Mouse (Mus musculus) CH12.LX (cell line): ENCODE measurements around the gene Siae. TPM values are rescaled to one million over a fixed set of nuclear protein-coding genes. Genes with fewer than 3 reads are reported as not detected.

ENCODE experiments used
- DNase-seq: peaks from one replicate; pipeline ENCODE4 v3.0.0-alpha.2; 2013; ENCODE audit errors: extremely low read depth
- H3K27ac ChIP-seq: 2 replicates; pipeline ENCODE4 v1.5.1; 2012; ENCODE audit warnings: low read depth, mild to moderate bottlenecking, control low read depth, moderate library complexity; ENCODE audit not compliant: insufficient read depth
- H3K27me3 ChIP-seq: replicated peaks from 2 replicates; pipeline ENCODE3; 2012; ENCODE audit warnings: inconsistent platforms
- H3K36me3 ChIP-seq, 2 experiments: replicated peaks in 1 of 2; 2 replicates each; pipeline versions ENCODE3 to v1.6.1; 2012; ENCODE audit warnings: inconsistent platforms in 1 of 2, low read length in 1 of 2, mild to moderate bottlenecking in 1 of 2, mixed read lengths in 1 of 2, moderate library complexity in 1 of 2; ENCODE audit not compliant: control insufficient read depth in 1 of 2, insufficient read depth in 1 of 2
- H3K4me1 ChIP-seq, 2 experiments: 2 replicates each; pipeline ENCODE4 v1.6.1; 2012; ENCODE audit warnings: inconsistent platforms in 1 of 2, moderate library complexity in 1 of 2; ENCODE audit not compliant: insufficient read depth in 2 of 2, control insufficient read depth in 1 of 2
- H3K4me2 ChIP-seq: 2 replicates; pipeline ENCODE4 v1.6.1; 2012; ENCODE audit warnings: low read depth, mild to moderate bottlenecking, control low read depth; ENCODE audit not compliant: poor library complexity, insufficient read depth, severe bottlenecking
- H3K4me3 ChIP-seq, 3 experiments: fragments of 150-350 bp in 1 of 3; sonication (generic) in 1 of 3; replicated peaks in 1 of 3; 2 replicates each; pipeline versions ENCODE3 to v1.5.1; 2011 to 2012; ENCODE audit warnings: low read depth in 2 of 3, low read length in 2 of 3, mild to moderate bottlenecking in 2 of 3, moderate library complexity in 2 of 3, control low read depth in 1 of 3, improper control_type of control experiment in 1 of 3, inconsistent platforms in 1 of 3, mixed read lengths in 1 of 3; ENCODE audit not compliant: poor library complexity in 1 of 3
- H3K79me2 ChIP-seq: replicated peaks from 2 replicates; pipeline ENCODE4 v1.6.1; 2012; ENCODE audit warnings: mild to moderate bottlenecking, moderate library complexity; ENCODE audit not compliant: control insufficient read depth, poor library complexity, insufficient read depth, severe bottlenecking; ENCODE audit errors: extremely low read depth
- H3K9ac ChIP-seq: 2 replicates; pipeline ENCODE4 v1.6.1; 2012; ENCODE audit warnings: low read depth, mild to moderate bottlenecking, control low read depth, moderate library complexity; ENCODE audit not compliant: insufficient read depth
- H3K9me3 ChIP-seq: replicated peaks from 2 replicates; pipeline ENCODE3; 2012; ENCODE audit warnings: low read length, inconsistent platforms, mixed read lengths
- CTCF ChIP-seq, 2 experiments: IDR thresholded peaks in 1 of 2; conservative IDR thresholded peaks in 1 of 2; 2 replicates each; pipeline ENCODE4 v1.5.1; 2011 to 2012; ENCODE audit warnings: low read depth in 2 of 2, low read length in 2 of 2, improper control_type of control experiment in 1 of 2, inconsistent platforms in 1 of 2, mild to moderate bottlenecking in 1 of 2, moderate library complexity in 1 of 2
- E2F4 ChIP-seq: IDR thresholded peaks from 2 replicates; pipeline ENCODE4 v1.6.1; 2011; ENCODE audit warnings: low read depth, low read length, improper control_type of control experiment; ENCODE audit not compliant: insufficient replicate concordance
- ELF1 ChIP-seq: IDR thresholded peaks from 2 replicates; pipeline ENCODE4 v1.6.1; 2014; ENCODE audit warnings: low read depth, mild to moderate bottlenecking, inconsistent platforms, low read length, improper control_type of control experiment
- GABPA ChIP-seq: IDR thresholded peaks from 2 replicates; pipeline ENCODE4 v1.6.1; 2012; ENCODE audit warnings: low read depth, low read length, improper control_type of control experiment, inconsistent platforms; ENCODE audit not compliant: insufficient replicate concordance
- HCFC1 ChIP-seq: IDR thresholded peaks from 2 replicates; pipeline ENCODE4 v1.6.1; 2012; ENCODE audit warnings: low read depth, mild to moderate bottlenecking, inconsistent platforms, low read length, improper control_type of control experiment
- IRF4 ChIP-seq: IDR thresholded peaks from 2 replicates; pipeline ENCODE4 v1.6.1; 2014; ENCODE audit warnings: low read depth, mild to moderate bottlenecking, inconsistent platforms, low read length, improper control_type of control experiment
- JUND ChIP-seq: conservative IDR thresholded peaks from 2 replicates; pipeline ENCODE4 v1.6.1; 2011; ENCODE audit warnings: low read depth, low read length, improper control_type of control experiment
- KAT2A ChIP-seq: IDR thresholded peaks from 2 replicates; pipeline ENCODE4 v1.6.1; 2012; ENCODE audit warnings: low read length, improper control_type of control experiment, inconsistent platforms; ENCODE audit not compliant: insufficient replicate concordance
- MAX ChIP-seq: IDR thresholded peaks from 2 replicates; pipeline ENCODE4 v1.6.1; 2011; ENCODE audit warnings: low read length, improper control_type of control experiment
- MAZ ChIP-seq: IDR thresholded peaks from 2 replicates; pipeline ENCODE4 v1.6.1; 2012; ENCODE audit warnings: low read depth, mild to moderate bottlenecking, inconsistent platforms, low read length, improper control_type of control experiment, moderate library complexity
- MEF2A ChIP-seq: IDR thresholded peaks from 2 replicates; pipeline ENCODE4 v1.6.1; 2014; ENCODE audit warnings: low read depth, mild to moderate bottlenecking, inconsistent platforms, low read length, improper control_type of control experiment, borderline replicate concordance
- MYC ChIP-seq: IDR thresholded peaks from 2 replicates; pipeline ENCODE4 v1.6.1; 2011; ENCODE audit warnings: low read depth, mild to moderate bottlenecking, improper control_type of control experiment, low read length
- NELFE ChIP-seq: IDR thresholded peaks from 2 replicates; pipeline ENCODE4 v1.6.1; 2011; ENCODE audit warnings: low read depth, low read length, improper control_type of control experiment
- PAX5 ChIP-seq: IDR thresholded peaks from 2 replicates; pipeline ENCODE4 v1.6.1; 2012; ENCODE audit warnings: low read length, inconsistent platforms, mixed read lengths
- RAD21 ChIP-seq: IDR thresholded peaks from 2 replicates; pipeline ENCODE4 v1.6.1; 2011; ENCODE audit warnings: low read depth, mild to moderate bottlenecking, low read length, improper control_type of control experiment, moderate library complexity
- RCOR1 ChIP-seq: conservative IDR thresholded peaks from 2 replicates; pipeline ENCODE4 v1.6.1; 2012; ENCODE audit warnings: low read depth, mild to moderate bottlenecking, inconsistent platforms, low read length, improper control_type of control experiment
- SIN3A ChIP-seq: IDR thresholded peaks from 2 replicates; pipeline ENCODE4 v1.6.1; 2012; ENCODE audit warnings: low read length, improper control_type of control experiment, inconsistent platforms
- SMC3 ChIP-seq: IDR thresholded peaks from 2 replicates; pipeline ENCODE4 v1.6.1; 2011; ENCODE audit warnings: low read depth, low read length, improper control_type of control experiment
- TCF12 ChIP-seq: IDR thresholded peaks from 2 replicates; pipeline ENCODE4 v1.6.1; 2014; ENCODE audit warnings: low read depth, mild to moderate bottlenecking, inconsistent platforms, low read length, improper control_type of control experiment
- UBTF ChIP-seq: IDR thresholded peaks from 2 replicates; pipeline ENCODE4 v1.6.1; 2012; ENCODE audit warnings: low read depth, mild to moderate bottlenecking, inconsistent platforms, low read length, improper control_type of control experiment, moderate library complexity
- USF1 ChIP-seq: IDR thresholded peaks from 2 replicates; pipeline ENCODE4 v1.6.1; 2014; ENCODE audit warnings: low read depth, mild to moderate bottlenecking, inconsistent platforms, low read length, improper control_type of control experiment
- ZKSCAN1 ChIP-seq: IDR thresholded peaks from 2 replicates; pipeline ENCODE4 v1.6.1; 2012; ENCODE audit warnings: low read depth, inconsistent platforms, low read length, improper control_type of control experiment, borderline replicate concordance
- ZMIZ1 ChIP-seq: IDR thresholded peaks from 2 replicates; pipeline ENCODE4 v1.6.1; 2012; ENCODE audit warnings: low read depth, mild to moderate bottlenecking, inconsistent platforms, low read length, improper control_type of control experiment
- dilution Hi-C: fragments of 300-500 bp; cut with MboI; formaldehyde crosslinking; loops from 2 replicates; pipeline ENCODE4 v1.14.3; 2020; ENCODE audit warnings: low sequenced_read_pairs; ENCODE audit not compliant: extremely low pct_unique_long_range_greater_than_20kb, extremely low pct_ligation_motif_present
- in situ Hi-C: fragments of 300-500 bp; cut with MboI; formaldehyde crosslinking; loops from 3 replicates; pipeline ENCODE4 v1.14.3; 2019; ENCODE audit warnings: low sequenced_read_pairs, low pct_ligation_motif_present, low pct_unique_long_range_greater_than_20kb, mixed read lengths
- polyA plus RNA-seq: library from polyadenylated mRNA; unstranded; fragments of >175 nt; gene quantifications from 2 replicates; pipeline ENCODE4 v1.2.1, GENCODE M21; 2012; ENCODE audit warnings: low read depth; ENCODE audit not compliant: insufficient read length
- total RNA-seq, 2 experiments: library from RNA; depleted of rRNA; stranded (reverse); fragments of 300-350 nt in 1 of 2; fragments of >200 nt in 1 of 2; gene quantifications; 2 replicates each; pipeline ENCODE4 v1.2.3; 2012 to 2014

The Siae gene
- total and polyA plus RNA-seq, 3 experiments = 6.2 to 8.6 (median 7.9) TPM

GRCm38 (mm10) chr9:37545166-37545610 is 10.3 kb upstream of the Siae start:
- H3K27ac ChIP-seq = no peak overlapping the region
- peak overlapping the region; percentile 16 to 50 (median 30) for H3K4me3 ChIP-seq
- DNase-seq = no peak
- in situ Hi-C loops (loop anchor here (10.0 kb wide), 2 partner anchors 80 to 120 kb away; no protein-coding TSS in a partner anchor), dilution Hi-C loops (no loop called here)
- TF ChIP-seq RCOR1 (no peak), ELF1 (no peak), TCF12 (no peak), MAZ (no peak), SIN3A (no peak), PAX5 (no peak), GABPA (no peak)
- no peaks in the 10 kb centered on the region for H3K9me3 ChIP-seq
- no peaks in the 10 kb centered on the region for H3K79me2 ChIP-seq
- H3K27me3 ChIP-seq = peaks cover 5% of the 10 kb centered on the region
- peaks cover 5 to 16% of the 10 kb centered on the region in 2 experiments for H3K4me1 ChIP-seq
- H3K9ac ChIP-seq = no peak overlapping the region
- H3K36me3 ChIP-seq = no peaks in the 10 kb centered on the region
- peak overlapping the region; percentile 72 for H3K4me2 ChIP-seq

GRCm38 (mm10) chr9:37545847-37546452 is 9.5 kb upstream of the Siae start:
- H3K4me1 ChIP-seq = peaks cover 5 to 16% of the 10 kb centered on the region in 2 experiments
- no peak overlapping the region for H3K9ac ChIP-seq
- in situ Hi-C loops = loop anchor here (10.0 kb wide), 2 partner anchors 79 to 121 kb away; no protein-coding TSS in a partner anchor

GRCm38 (mm10) chr9:37546889-37547288 is 8.6 kb upstream of the Siae start:
- no peaks in the 10 kb centered on the region for H3K36me3 ChIP-seq
- TF ChIP-seq ZMIZ1 (no peak), MEF2A (no peak), RAD21 (peak; percentile 17), USF1 (no peak), KAT2A (no peak), E2F4 (no peak), NELFE (no peak), IRF4 (no peak), SMC3 (peak; percentile 41; the same call in 1 of the 2 replicates), MAX (no peak), ZKSCAN1 (no peak), PAX5 (no peak), UBTF (no peak), MYC (0 out of 2 replicates have a peak, but pooled peaks have one; percentile 37), JUND (no peak), CTCF (conservative IDR thresholded peaks at IDR 0.05 in 1 of 2, IDR thresholded peaks at IDR 0.05 in 1 of 2; ENCODE audit: low read depth in 2 of 2, low read length in 2 of 2) (peak in 1 of 2 experiments; percentile 56; a peak in 2 of 4 replicates)

More at GRCm38 (mm10) chr9:37545847-37546452, 9.5 kb upstream of the Siae start:
- no peak overlapping the region for H3K27ac ChIP-seq
- dilution Hi-C loops = no loop called here
- H3K4me2 ChIP-seq = no peak overlapping the region
- no peaks in the 10 kb centered on the region for H3K36me3 ChIP-seq
- no peak for TF ChIP-seq HCFC1
- TF ChIP-seq E2F4 = no peak
- no peaks in the 10 kb centered on the region for H3K9me3 ChIP-seq
- no peaks in the 10 kb centered on the region for H3K79me2 ChIP-seq
- DNase-seq = no peak
- peaks cover 10% of the 10 kb centered on the region for H3K27me3 ChIP-seq
- no peak overlapping the region for H3K4me3 ChIP-seq

More at GRCm38 (mm10) chr9:37546889-37547288, 8.6 kb upstream of the Siae start:
- in situ Hi-C loops (loop anchor here (10.0 kb wide), 2 partner anchors 78 to 122 kb away; no protein-coding TSS in a partner anchor), dilution Hi-C loops (no loop called here)
- no peaks in the 10 kb centered on the region for H3K9me3 ChIP-seq
- DNase-seq = no peak
- peaks cover 5 to 18% of the 10 kb centered on the region in 2 experiments for H3K4me1 ChIP-seq
- peaks cover 16% of the 10 kb centered on the region for H3K27me3 ChIP-seq
- H3K4me2 ChIP-seq = no peak overlapping the region
- no peak overlapping the region for H3K27ac ChIP-seq
- H3K79me2 ChIP-seq = no peaks in the 10 kb centered on the region
- H3K9ac ChIP-seq = no peak overlapping the region
- H3K4me3 ChIP-seq = no peak overlapping the region
